Mouse (Mus musculus) left cerebral cortex, postnatal 36 days (tissue): ENCODE measurements around the gene Irf2. TPM values are rescaled to one million over a fixed set of nuclear protein-coding genes. Genes with fewer than 3 reads are reported as not detected.

Source experiments
- DNase-seq, 2 experiments: peaks; one replicate each; pipeline ENCODE4 v3.0.0; 2021 to 2022; ENCODE audit warnings: low spot score in 2 of 2, mixed read lengths in 1 of 2
- intact Hi-C: fragments of 180-260 bp; cut with DNase I; formaldehyde crosslinking; loops from one replicate; pipeline ENCODE4 v1.15.1; 2025
- total RNA-seq, 2 experiments: library from RNA; stranded (reverse); gene quantifications; 2 replicates each; pipeline ENCODE4 v1.2.3; 2021

Gene Irf2
- total RNA-seq, 2 experiments from 2014 or later, result 53.0 to 56.0 TPM

- DNase-seq, result no peak
- intact Hi-C loops, result loop anchor here (10.0 kb wide), 1 partner anchor 167 kb away; no protein-coding TSS in a partner anchor
Measured at GRCm38 (mm10) chr8:46851560-46851959, 112.0 kb downstream of the Irf2 start.

- intact Hi-C loops, result loop anchor here (10.0 kb wide), 1 partner anchor 168 kb away; no protein-coding TSS in a partner anchor
- no peak for DNase-seq
Measured at GRCm38 (mm10) chr8:46852377-46852776, 112.8 kb downstream of the Irf2 start.

- intact Hi-C loops, result loop anchor here (10.0 kb wide), 1 partner anchor 175 kb away; no protein-coding TSS in a partner anchor
- DNase-seq, result no peak
Measured at GRCm38 (mm10) chr8:46859164-46859846, 119.8 kb downstream of the Irf2 start.

GRCm38 (mm10) chr8:46859847-46860167 is 120.3 kb downstream of the Irf2 start:
- intact Hi-C loops, result loop anchor here (10.0 kb wide), 1 partner anchor 175 kb away; no protein-coding TSS in a partner anchor
- no peak for DNase-seq

GRCm38 (mm10) chr8:46862508-46862907 is 123.0 kb downstream of the Irf2 start:
- no peak for DNase-seq
- intact Hi-C loops, result no loop called here

- intact Hi-C loops, result loop anchor here (5.0 kb wide), 1 partner anchor 67 kb away; no protein-coding TSS in a partner anchor
Measured at GRCm38 (mm10) chr8:46865428-46865827, 125.9 kb downstream of the Irf2 start.

GRCm38 (mm10) chr8:46867440-46867839 is 127.9 kb downstream of the Irf2 start:
- no peak for DNase-seq

More at GRCm38 (mm10) chr8:46865428-46865827, 125.9 kb downstream of the Irf2 start:
- DNase-seq, result no peak

GRCm38 (mm10) chr8:46868346-46869065 is 129.0 kb downstream of the Irf2 start:
- intact Hi-C loops, result loop anchor here (5.0 kb wide), 1 partner anchor 64 kb away; no protein-coding TSS in a partner anchor
- DNase-seq, result no peak

More at GRCm38 (mm10) chr8:46867440-46867839, 127.9 kb downstream of the Irf2 start:
- intact Hi-C loops, result loop anchor here (5.0 kb wide), 1 partner anchor 65 kb away; no protein-coding TSS in a partner anchor

- DNase-seq, result no peak
- intact Hi-C loops, result loop anchor here (5.0 kb wide), 1 partner anchor 63 kb away; no protein-coding TSS in a partner anchor
Measured at GRCm38 (mm10) chr8:46869521-46869925, 130.0 kb downstream of the Irf2 start.

- intact Hi-C loops, result no loop called here
- DNase-seq, result no peak
Measured at GRCm38 (mm10) chr8:46871086-46871485, 131.6 kb downstream of the Irf2 start.

- intact Hi-C loops, result no loop called here
- no peak for DNase-seq
Measured at GRCm38 (mm10) chr8:46875615-46876293, 136.2 kb downstream of the Irf2 start.

GRCm38 (mm10) chr8:46881348-46881747 is 141.8 kb downstream of the Irf2 start:
- DNase-seq, result no peak

GRCm38 (mm10) chr8:46881755-46882419 is 142.4 kb downstream of the Irf2 start:
- no peak for DNase-seq
- intact Hi-C loops, result no loop called here

More at GRCm38 (mm10) chr8:46881348-46881747, 141.8 kb downstream of the Irf2 start:
- intact Hi-C loops, result no loop called here

- no peak for DNase-seq
- intact Hi-C loops, result no loop called here
Measured at GRCm38 (mm10) chr8:46882743-46883142, 143.2 kb downstream of the Irf2 start.

- DNase-seq, result no peak
- intact Hi-C loops, result no loop called here
Measured at GRCm38 (mm10) chr8:46883232-46884000, 143.9 kb downstream of the Irf2 start.

- DNase-seq, result no peak
- intact Hi-C loops, result no loop called here
Measured at GRCm38 (mm10) chr8:46885786-46886185, 146.3 kb downstream of the Irf2 start.

GRCm38 (mm10) chr8:46886216-46886615 is 146.7 kb downstream of the Irf2 start:
- intact Hi-C loops, result no loop called here
- no peak for DNase-seq

GRCm38 (mm10) chr8:46887396-46887795 is 147.9 kb downstream of the Irf2 start:
- DNase-seq, result no peak
- intact Hi-C loops, result no loop called here

- DNase-seq, result no peak
- intact Hi-C loops, result no loop called here
Measured at GRCm38 (mm10) chr8:46888575-46888974, 149.0 kb downstream of the Irf2 start.
